In genomic region chr6:125063906-125064305, GRCm38 (mm10) we compare ENCODE assay signal across 27 mouse cellular contexts. TPM values are rescaled to one million over a fixed set of nuclear protein-coding genes. Genes with fewer than 3 reads are reported as not detected.
DNase-seq lines count a peak whose midpoint lies in the region; ATAC-seq and TF ChIP-seq lines count a peak whose summit lies in the region.
"Had no signal": no experiment of that assay in that cellular context is flagged by ENCODE, and none has a peak within 500 bp of the region (broad histone marks: within the 10 kb centered on the region; RNA-seq: fewer than 3 reads in every experiment).

No protein-coding gene starts in this region.

- no peak for TF ChIP-seq CTCF in E14TG2a.4 (conservative IDR thresholded peaks at IDR 0.05; ENCODE audit: low read length)
- no peak for TF ChIP-seq CTCF in intestine, postnatal 0 days (IDR thresholded peaks at IDR 0.05; ENCODE audit: low read depth)

- no peaks in the 10 kb centered on the region for H3K36me3 ChIP-seq in E14TG2a.4 (ENCODE audit: insufficient read depth, low read length)
- H3K36me3 ChIP-seq in intestine, postnatal 0 days (ENCODE audit: control insufficient read depth, insufficient read depth): no peaks in the 10 kb centered on the region
- no peaks in the 10 kb centered on the region for H3K36me3 ChIP-seq in heart, embryonic 11.5 days (ENCODE audit: control insufficient read depth, insufficient read depth, low read length)
- H3K36me3 ChIP-seq: embryonic facial prominence, embryonic 12.5 days; embryonic facial prominence, embryonic 15.5 days; G1E; heart, embryonic 10.5 days; hindbrain, embryonic 12.5 days; hindbrain, embryonic 15.5 days had no signal

- H3K4me2 ChIP-seq in intestine, postnatal 0 days (replicated peaks; ENCODE audit: low read depth): no peak overlapping the region
- no peak overlapping the region for H3K4me2 ChIP-seq in heart, embryonic 11.5 days
- H3K4me2 ChIP-seq: embryonic facial prominence, embryonic 12.5 days; embryonic facial prominence, embryonic 15.5 days; hindbrain, embryonic 12.5 days; hindbrain, embryonic 15.5 days had no signal

- peak overlapping the region; percentile 32; the same call in 1 of the 2 replicates for H3K4me3 ChIP-seq in E14TG2a.4 (replicated peaks; ENCODE audit: low read length)
- no peak overlapping the region for H3K4me3 ChIP-seq in intestine, postnatal 0 days (ENCODE audit: low read depth, low read length)
- no peak overlapping the region for H3K4me3 ChIP-seq in heart, embryonic 11.5 days (ENCODE audit: low read depth, low read length)
- H3K4me3 ChIP-seq: embryonic facial prominence, embryonic 12.5 days; embryonic facial prominence, embryonic 15.5 days; heart, adult 2 months; heart, embryonic 10.5 days; hindbrain, embryonic 12.5 days; hindbrain, embryonic 15.5 days had no signal

- no peak overlapping the region for H3K27ac ChIP-seq in intestine, postnatal 0 days (ENCODE audit: low read depth, low read length)
- H3K27ac ChIP-seq in heart, embryonic 11.5 days (ENCODE audit: low read depth, low read length): no peak overlapping the region
- H3K27ac ChIP-seq: embryonic facial prominence, embryonic 12.5 days; embryonic facial prominence, embryonic 15.5 days; heart, adult 2 months; heart, embryonic 10.5 days; hindbrain, embryonic 12.5 days; hindbrain, embryonic 15.5 days had no signal

- no peaks in the 10 kb centered on the region for H3K27me3 ChIP-seq in E14TG2a.4 (ENCODE audit: insufficient read depth, low read length)
- H3K27me3 ChIP-seq in intestine, postnatal 0 days (replicated peaks; ENCODE audit: control insufficient read depth, insufficient read depth, low read length): no peaks in the 10 kb centered on the region
- 0 out of 2 replicates have a peak, but pooled peaks cover 2% of the 10 kb centered on the region for H3K27me3 ChIP-seq in heart, embryonic 11.5 days (ENCODE audit: control insufficient read depth, insufficient read depth, low read length)
- H3K27me3 ChIP-seq: embryonic facial prominence, embryonic 12.5 days; embryonic facial prominence, embryonic 15.5 days; hindbrain, embryonic 12.5 days; hindbrain, embryonic 15.5 days; Patski had no signal

- WGBS in intestine, postnatal 0 days: 59% methylated on average over 6 of the region's 6 CpGs
- 80% methylated on average over 6 of the region's 6 CpGs for WGBS in heart, embryonic 11.5 days (ENCODE audit: insufficient replicate concordance)

- peaks cover 73% of the 10 kb centered on the region for H3K4me1 ChIP-seq in E14TG2a.4 (replicated peaks; ENCODE audit: low read depth, low read length)
- H3K4me1 ChIP-seq in intestine, postnatal 0 days (replicated peaks; ENCODE audit: control insufficient read depth, insufficient read depth, low read length): peaks cover 3% of the 10 kb centered on the region; the same call in 1 of the 2 replicates
- peaks cover 13% of the 10 kb centered on the region for H3K4me1 ChIP-seq in heart, embryonic 11.5 days (ENCODE audit: control insufficient read depth, insufficient read depth, low read length)
- H3K4me1 ChIP-seq: embryonic facial prominence, embryonic 15.5 days had no signal

- peak; percentile 33 for DNase-seq in kidney, adult 9 months
- DNase-seq in kidney, adult 18-20 months: no peak
- DNase-seq in ES-CJ7 (ENCODE audit: low read depth, low spot score): peak; percentile 87
- no peak for DNase-seq in lung, postnatal 14 days
- no peak for DNase-seq in cerebellum, adult 11 months
- DNase-seq: adrenal gland, adult 8-10 months; adrenal gland, postnatal 25 days; cerebellum, adult 18-20 months; cerebellum, adult 9-10 months; cerebellum, postnatal 14 days; gastrocnemius, postnatal 36 days; heart, adult 2 months had no signal

- 0 out of 2 replicates have a peak, but pooled peaks have one; percentile 36 for ATAC-seq in intestine, postnatal 0 days
- no peak for ATAC-seq in heart, embryonic 11.5 days (replicated peaks; ENCODE audit: insufficient number of reproducible peaks, low FRiP score, low TSS enrichment)
- ATAC-seq: activated CD4-positive, CD25-positive, alpha-beta regulatory T cell, adult 4 months; CD4-positive, CD25-positive, alpha-beta regulatory T cell, adult 4 months; forebrain, embryonic 14.5 days; Patski had no signal

- no peak overlapping the region for H3K9ac ChIP-seq in intestine, postnatal 0 days (ENCODE audit: low read depth, low read length)
- H3K9ac ChIP-seq in heart, embryonic 11.5 days (ENCODE audit: low read depth, low read length): no peak overlapping the region
- H3K9ac ChIP-seq: embryonic facial prominence, embryonic 12.5 days; embryonic facial prominence, embryonic 15.5 days; hindbrain, embryonic 12.5 days; hindbrain, embryonic 15.5 days had no signal

- no peaks in the 10 kb centered on the region for H3K9me3 ChIP-seq in E14TG2a.4 (ENCODE audit: low read length)
- H3K9me3 ChIP-seq in intestine, postnatal 0 days (ENCODE audit: control insufficient read depth): no peaks in the 10 kb centered on the region
- no peaks in the 10 kb centered on the region for H3K9me3 ChIP-seq in heart, embryonic 11.5 days (replicated peaks; ENCODE audit: control insufficient read depth, low read length)
- H3K9me3 ChIP-seq: embryonic facial prominence, embryonic 12.5 days; embryonic facial prominence, embryonic 15.5 days; G1E; heart, embryonic 10.5 days; hindbrain, embryonic 12.5 days; hindbrain, embryonic 15.5 days had no signal

RNA-seq across cellular contexts. Expression of gene Lpar5, which starts 3.8 kb away (rescaled TPM):
- 9.2 and 9.9 TPM in 2 replicates for polyA plus RNA-seq in intestine, postnatal 0 days (2015; fragmentation: Nextera tagmentation; extraction: Ambion mirVana)
- 0.27 TPM in 1 of 2 replicates, not detected in the other for polyA plus RNA-seq in heart, embryonic 11.5 days (2014; fragmentation: Nextera tagmentation; extraction: Ambion mirVana)
- polyA plus RNA-seq: C2C12; heart, embryonic 14.5 days; Patski had no signal

RNA-seq across cellular contexts. Expression of gene Acrbp, which starts 14.4 kb away (rescaled TPM):
- 3.1 and 4.1 TPM in 2 replicates for polyA plus RNA-seq in intestine, postnatal 0 days (2015; fragmentation: Nextera tagmentation; extraction: Ambion mirVana)
- polyA plus RNA-seq in heart, embryonic 11.5 days (2014; fragmentation: Nextera tagmentation; extraction: Ambion mirVana): 8.3 TPM in 2 replicates

RNA-seq across cellular contexts. Expression of gene Ing4, which starts 24.3 kb away (rescaled TPM):
- polyA plus RNA-seq in intestine, postnatal 0 days (2015; fragmentation: Nextera tagmentation; extraction: Ambion mirVana): 65.4 and 70.1 TPM in 2 replicates
- 66.6 and 80.5 TPM in 2 replicates for polyA plus RNA-seq in heart, embryonic 11.5 days (2014; fragmentation: Nextera tagmentation; extraction: Ambion mirVana)

RNA-seq across cellular contexts. Expression of gene Chd4, which starts 31.9 kb away (rescaled TPM):
- polyA plus RNA-seq in intestine, postnatal 0 days (2015; fragmentation: Nextera tagmentation; extraction: Ambion mirVana): 30.7 and 34.2 TPM in 2 replicates
- polyA plus RNA-seq in heart, embryonic 11.5 days (2014; fragmentation: Nextera tagmentation; extraction: Ambion mirVana): 64.4 and 67.8 TPM in 2 replicates

RNA-seq across cellular contexts. Expression of gene Zfp384, which starts 55.0 kb away (rescaled TPM):
- polyA plus RNA-seq in intestine, postnatal 0 days (2015; fragmentation: Nextera tagmentation; extraction: Ambion mirVana): 8.2 TPM in 2 replicates
- 7.1 and 9.9 TPM in 2 replicates for polyA plus RNA-seq in heart, embryonic 11.5 days (2014; fragmentation: Nextera tagmentation; extraction: Ambion mirVana)

Comparison
In these comparisons a context has a peak if more than half of its experiments do, and no peak if none do; other contexts are left out.
1. DNase-seq: peak in kidney, adult 9 months (single experiment) and ES-CJ7 (single experiment); none in kidney, adult 18-20 months (single experiment), lung, postnatal 14 days (single experiment) and cerebellum, adult 11 months (single experiment).